Mouse (Mus musculus): Measurements from ENCODE around the gene S100a6.

GRCm38 (mm10) chr3:90614148-90614530 lies 1.5 kb downstream of the S100a6 start:
- no peak for TF ChIP-seq POLR2A (IDR thresholded peaks at IDR 0.05; ENCODE audit: insufficient read depth, low read depth, low read length)
- no peak for TF ChIP-seq CTCF (IDR thresholded peaks at IDR 0.05)
- TF ChIP-seq EP300 (IDR thresholded peaks at IDR 0.05; ENCODE audit: insufficient read depth, low read depth, low read length) = no peak
